Mouse (Mus musculus) regulatory T cell (primary cell): ENCODE measurements around the gene Lyst.

Experiments
- in situ Hi-C: fragments of 300-600 bp; cut with MboI, MseI; formaldehyde crosslinking; loops from one replicate; pipeline ENCODE4 v1.15.1; 2025; ENCODE audit warnings: high pct_unique_total_duplicates

Lyst gene

DNA sequence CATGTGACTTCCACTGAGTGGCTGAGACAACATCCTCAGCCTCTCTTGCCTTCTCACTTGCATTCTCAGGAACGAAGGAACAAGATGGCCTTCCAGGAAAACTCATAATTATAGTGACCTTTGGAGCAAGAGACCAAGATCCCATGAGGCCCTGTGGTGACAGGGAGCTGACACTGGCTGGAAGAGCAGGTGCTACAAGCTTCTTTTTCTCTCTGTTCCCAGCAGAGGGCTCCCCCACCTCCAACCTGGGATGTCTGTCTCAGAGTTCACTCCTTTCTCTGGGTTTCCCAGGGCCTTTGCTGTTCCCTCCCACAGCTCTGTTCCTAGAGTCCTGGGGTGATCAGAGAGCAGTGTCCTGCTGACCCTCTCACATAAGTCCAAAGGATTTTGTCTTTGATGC is 237.9 kb downstream of the Lyst start:
- in situ Hi-C loops, result loop anchor here (25.0 kb wide), 1 partner anchor 316 kb away; no protein-coding TSS in a partner anchor
